Mouse (Mus musculus): ENCODE measurements around the gene Pax4. TPM values are rescaled to one million over a fixed set of nuclear protein-coding genes. Genes with fewer than 3 reads are reported as not detected.
A peak's percentile ranks its signal among the peaks of the same experiment; 100 is the strongest.

Gene Pax4
- polyA plus RNA-seq, 1 experiment from 2014 or later, result not detected

DNA sequence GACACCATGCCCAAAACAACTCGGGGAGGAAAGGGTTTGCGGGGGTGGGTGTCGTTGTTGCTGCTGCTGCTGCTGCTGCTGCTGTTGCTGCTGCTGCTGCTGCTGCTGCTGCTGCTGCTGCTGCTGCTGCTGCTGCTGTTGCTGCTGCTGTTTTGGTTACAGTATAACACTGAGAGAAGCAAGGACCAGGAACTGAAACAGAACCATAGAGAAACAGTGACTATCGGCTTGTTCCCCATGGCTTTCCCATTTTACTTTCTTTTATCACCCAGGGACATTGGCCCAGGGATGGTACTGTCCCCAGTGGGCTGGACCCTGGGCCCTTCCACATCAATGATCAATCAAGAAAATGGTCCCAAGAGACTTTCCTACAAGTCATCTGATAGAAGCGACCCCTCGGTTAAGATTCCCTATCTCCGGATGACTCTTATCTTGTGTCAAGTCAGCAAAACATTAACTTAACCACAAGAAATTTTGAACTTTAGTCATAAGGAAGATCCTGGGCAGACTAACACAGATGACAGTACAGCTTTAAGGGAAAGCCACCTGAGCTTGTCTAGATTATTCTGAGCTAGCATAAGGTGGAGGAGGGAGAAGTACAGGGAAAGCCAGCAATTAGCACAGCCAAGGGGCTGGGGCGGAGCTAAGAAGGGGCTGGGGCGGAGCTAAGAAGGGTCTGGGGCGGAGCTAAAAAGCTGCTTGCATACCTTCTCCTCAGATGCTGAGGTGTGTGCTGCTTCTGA, 18.2 kb downstream of the Pax4 start:
- Histone ChIP-seq H3K4me3 (replicated peaks) (no peak overlapping the region), H3K27ac (no peak overlapping the region), H3K27me3 (no peaks in the 10 kb centered on the region), H3K4me1 (no peaks in the 10 kb centered on the region), H3K9me3 (no peaks in the 10 kb centered on the region), H3K9ac (no peak overlapping the region), H3K4me2 (no peak overlapping the region), H3K36me3 (replicated peaks) (peaks cover 3% of the 10 kb centered on the region)
- no peak for ATAC-seq (ENCODE audit: low FRiP score)
- 82% methylated on average over 10 of the region's 10 CpGs for WGBS

DNA sequence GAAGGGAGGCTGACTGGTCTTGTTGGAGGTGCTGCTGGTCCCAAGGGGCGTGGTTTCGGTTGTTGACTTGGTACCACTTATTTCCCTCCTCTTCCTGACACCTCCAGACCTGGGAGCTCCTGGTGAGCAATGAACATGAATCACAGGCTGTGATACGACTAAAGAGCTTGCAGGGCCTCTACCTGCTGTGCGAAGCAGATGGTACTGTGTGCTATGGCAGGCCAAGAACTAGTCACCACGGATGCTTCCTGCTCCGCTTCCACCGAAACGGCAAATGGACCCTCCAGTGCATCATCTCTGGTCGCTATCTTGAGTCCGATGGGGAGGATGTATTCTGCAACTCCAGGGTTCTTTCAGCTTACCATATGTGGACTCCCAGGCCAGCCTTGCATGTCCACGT, 19.3 kb downstream of the Pax4 start:
- no peaks in the 10 kb centered on the region for H3K27me3 ChIP-seq
- WGBS, result 96% methylated on average over 11 of the region's 11 CpGs
- H3K4me3 ChIP-seq (replicated peaks), result no peak overlapping the region
- peaks cover 3% of the 10 kb centered on the region for H3K4me1 ChIP-seq
- H3K27ac ChIP-seq, result no peak overlapping the region
- no peak overlapping the region for H3K9ac ChIP-seq
- H3K36me3 ChIP-seq (replicated peaks), result peaks cover 9% of the 10 kb centered on the region
- H3K4me2 ChIP-seq, result no peak overlapping the region
- ATAC-seq (ENCODE audit: low FRiP score), result no peak
- no peaks in the 10 kb centered on the region for H3K9me3 ChIP-seq

DNA sequence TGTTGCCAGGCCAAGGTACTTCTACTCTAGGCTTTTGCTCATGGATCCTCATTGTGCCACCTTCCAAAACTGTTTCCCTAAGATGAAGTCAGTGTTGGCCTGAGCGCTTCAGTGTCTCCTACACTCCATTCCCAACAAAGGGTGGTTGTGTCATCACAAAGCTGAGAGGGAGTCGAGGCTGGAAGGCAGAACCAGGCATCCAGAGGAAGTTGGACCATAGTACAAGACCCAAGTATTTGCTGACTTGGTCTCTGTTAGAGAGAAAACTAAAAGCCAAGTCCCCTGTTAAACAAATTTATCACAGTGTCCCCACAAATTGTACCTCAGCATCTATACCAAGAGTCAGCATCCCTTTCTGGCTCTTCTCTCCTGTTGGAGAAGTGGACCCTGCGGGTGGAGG, 20.9 kb downstream of the Pax4 start, which contains the start of gene Gcc1:
Gene Gcc1, minus strand, starts transcription at position 101 of the 400 bp plus-strand sequence.
- Histone ChIP-seq H3K27me3 (no peaks in the 10 kb centered on the region), H3K36me3 (replicated peaks) (peaks cover 9% of the 10 kb centered on the region), H3K9me3 (no peaks in the 10 kb centered on the region), H3K4me2 (no peak within 1 kb of the TSS), H3K4me3 (replicated peaks) (no peak within 1 kb of the TSS), H3K4me1 (peaks cover 12% of the 10 kb centered on the region), H3K9ac (no peak within 1 kb of the TSS), H3K27ac (no peak within 1 kb of the TSS)
- no peak for ATAC-seq (ENCODE audit: low FRiP score)
- WGBS, result 87% methylated on average over 3 of the region's 3 CpGs

DNA sequence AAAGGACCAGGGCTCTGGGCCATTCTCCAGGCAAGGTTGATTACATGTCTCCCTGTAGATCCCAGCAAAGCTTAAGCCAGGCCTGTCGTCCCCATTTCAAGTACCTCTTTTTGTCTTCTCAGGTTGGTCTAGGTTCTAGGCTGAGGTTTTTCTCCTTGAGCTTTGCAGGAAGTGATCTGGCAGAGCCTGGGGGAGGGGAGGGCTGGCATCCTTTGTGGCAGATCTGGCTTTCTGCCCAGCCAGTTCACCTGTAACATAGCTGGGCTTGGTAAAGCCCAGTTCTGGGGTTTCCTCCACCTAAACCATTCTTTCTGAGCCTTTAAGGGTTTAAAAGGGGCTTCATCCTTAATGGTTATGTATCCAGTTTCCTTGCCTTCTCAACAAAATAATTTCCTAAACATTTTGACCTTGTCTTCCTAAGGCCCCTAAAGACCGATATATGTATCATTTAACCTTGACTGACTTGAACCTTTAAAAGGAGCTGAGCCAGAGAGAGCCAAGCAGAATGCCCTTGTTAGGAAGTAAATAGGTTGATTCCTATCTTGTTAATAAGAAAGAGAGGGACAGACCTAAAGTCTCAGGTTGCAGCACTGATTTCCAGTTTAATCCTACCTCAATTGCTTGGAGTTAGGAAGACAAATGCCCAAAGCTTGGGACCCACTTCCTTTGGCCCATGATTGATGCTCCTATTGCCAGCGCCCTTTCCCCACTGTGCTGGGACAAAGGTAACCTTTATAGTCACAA, 21.9 kb downstream of the Pax4 start, which contains the start of gene Fscn3:
Gene Fscn3, plus strand, starts transcription at position 694 of the 744 bp plus-strand sequence.
- H3K4me3 ChIP-seq (replicated peaks), result no peak within 1 kb of the TSS
- H3K27me3 ChIP-seq, result no peaks in the 10 kb centered on the region
- no peak within 1 kb of the TSS for H3K27ac ChIP-seq
- 77% methylated on average over 3 of the region's 3 CpGs for WGBS
- no peak within 1 kb of the TSS for H3K9ac ChIP-seq
- no peaks in the 10 kb centered on the region for H3K9me3 ChIP-seq
- peaks cover 9% of the 10 kb centered on the region for H3K36me3 ChIP-seq (replicated peaks)
- H3K4me1 ChIP-seq, result peaks cover 13% of the 10 kb centered on the region
- H3K4me2 ChIP-seq, result no peak within 1 kb of the TSS
- no peak for ATAC-seq (ENCODE audit: low FRiP score)

DNA sequence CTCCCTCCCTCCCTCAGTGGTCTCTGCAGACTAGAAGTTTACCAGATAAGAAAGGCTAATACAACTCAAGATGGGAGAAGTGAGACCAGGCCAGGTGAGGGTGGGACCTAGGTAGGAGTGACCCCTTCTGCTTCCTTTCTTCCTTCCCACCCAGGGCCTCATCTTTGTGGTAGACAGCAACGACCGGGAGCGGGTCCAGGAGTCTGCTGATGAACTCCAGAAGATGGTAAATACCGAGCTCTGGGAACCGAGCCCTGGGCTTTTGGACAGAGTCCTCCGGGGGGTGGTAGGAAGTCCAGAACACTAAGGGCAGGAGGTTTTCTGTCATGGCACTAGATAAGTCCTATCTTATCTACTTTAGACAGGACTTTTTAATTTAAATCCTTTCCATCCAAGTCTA, 24.1 kb downstream of the Pax4 start:
- no peak for ATAC-seq (ENCODE audit: low FRiP score)
- Histone ChIP-seq H3K27ac (no peak overlapping the region), H3K36me3 (replicated peaks) (peaks cover 9% of the 10 kb centered on the region), H3K9ac (no peak overlapping the region), H3K4me1 (peaks cover 29% of the 10 kb centered on the region), H3K4me3 (replicated peaks) (peak overlapping the region; percentile 86; the same call in 1 of the 2 replicates), H3K4me2 (peak overlapping the region; percentile 66; the same call in 1 of the 2 replicates), H3K27me3 (no peaks in the 10 kb centered on the region), H3K9me3 (no peaks in the 10 kb centered on the region)
- WGBS, result 98% methylated on average over 6 of the region's 6 CpGs

DNA sequence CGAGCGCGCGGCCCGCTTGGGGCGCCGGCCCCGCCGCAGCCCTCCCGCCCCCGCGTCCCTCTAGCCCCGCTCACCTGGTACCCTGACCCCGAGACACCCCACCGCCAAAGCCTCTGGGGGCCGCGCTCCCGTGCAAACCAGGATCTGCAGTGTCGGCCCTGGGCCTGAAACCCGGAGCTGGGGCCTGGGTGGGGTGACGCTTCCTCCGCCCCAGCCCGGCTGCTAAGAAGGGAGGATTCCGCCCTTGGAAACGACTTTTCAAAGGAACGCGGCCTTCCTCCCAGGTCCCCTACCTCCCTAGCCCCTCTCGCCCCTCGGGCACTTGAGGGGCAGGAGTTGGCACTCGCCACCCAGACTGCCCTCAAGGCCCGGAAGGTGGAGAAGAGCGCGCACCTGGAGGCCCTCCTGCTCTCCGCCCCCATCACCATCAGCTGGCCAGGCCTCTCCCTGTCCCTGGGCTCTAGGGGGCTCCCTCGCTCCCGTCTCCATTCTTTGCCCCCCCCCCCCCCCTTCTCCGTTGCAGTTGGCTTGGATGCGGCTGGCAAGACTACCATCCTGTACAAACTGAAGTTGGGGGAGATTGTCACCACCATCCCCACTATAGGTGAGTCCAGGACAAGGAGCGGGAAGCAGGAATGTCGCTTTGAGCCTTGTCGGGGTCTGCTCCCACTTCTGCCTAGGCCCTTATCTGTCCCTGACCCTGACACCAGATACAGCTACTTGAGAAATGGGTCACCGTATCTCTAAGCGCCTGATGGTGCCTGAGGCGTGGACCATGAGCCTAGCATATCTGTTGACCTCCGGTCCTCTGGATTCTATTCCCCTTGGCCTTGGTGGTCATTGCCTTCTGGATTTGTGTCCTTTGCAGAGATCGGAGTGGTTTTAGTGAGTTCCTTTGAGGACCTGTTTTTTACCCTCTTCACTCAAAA, 25.1 kb downstream of the Pax4 start:
- H3K36me3 ChIP-seq (replicated peaks), result peaks cover 11% of the 10 kb centered on the region
- WGBS, result 12% methylated on average over 41 of the region's 46 CpGs
- peak overlapping the region; percentile 94 for H3K9ac ChIP-seq
- ATAC-seq (ENCODE audit: low FRiP score), result peak; percentile 66
- peak overlapping the region; percentile 86 for H3K4me3 ChIP-seq (replicated peaks)
- H3K4me2 ChIP-seq, result peak overlapping the region; percentile 66
- H3K27ac ChIP-seq, result peak overlapping the region; percentile 75
- H3K4me1 ChIP-seq, result peaks cover 36% of the 10 kb centered on the region
- no peaks in the 10 kb centered on the region for H3K9me3 ChIP-seq
- no peaks in the 10 kb centered on the region for H3K27me3 ChIP-seq

DNA sequence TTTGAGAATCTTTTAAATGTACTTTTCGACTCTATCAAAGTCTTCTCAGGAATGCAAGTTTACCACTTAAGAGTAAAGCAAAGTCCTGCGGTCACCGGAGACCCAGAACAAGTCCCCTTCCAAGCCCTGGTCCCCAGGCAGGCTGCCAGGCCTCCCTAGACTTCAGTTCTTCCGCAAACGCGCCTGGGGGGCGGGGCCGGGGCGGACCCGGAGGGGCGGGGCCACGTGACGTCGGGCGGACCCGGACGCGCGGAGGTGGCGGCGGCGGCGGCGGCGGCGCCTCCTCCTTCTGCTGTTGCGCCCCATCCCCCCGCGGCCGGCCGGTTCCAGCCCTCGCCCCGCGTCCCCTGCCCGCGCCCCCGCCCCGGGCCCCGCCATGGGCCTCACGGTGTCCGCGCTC, 25.8 kb downstream of the Pax4 start, which contains the start of gene Arf5:
Gene Arf5, plus strand, starts transcription at position 248 of the 400 bp plus-strand sequence.
- ATAC-seq (ENCODE audit: low FRiP score), result peak; percentile 86
- Histone ChIP-seq H3K4me1 (peaks cover 36% of the 10 kb centered on the region), H3K4me3 (replicated peaks) (peak within 1 kb of the TSS; percentile 86), H3K9ac (peak within 1 kb of the TSS; percentile 94), H3K4me2 (peak within 1 kb of the TSS; percentile 66), H3K9me3 (no peaks in the 10 kb centered on the region), H3K27me3 (no peaks in the 10 kb centered on the region), H3K36me3 (replicated peaks) (peaks cover 18% of the 10 kb centered on the region), H3K27ac (peak within 1 kb of the TSS; percentile 75)
- under 1% methylated on average over 40 of the region's 42 CpGs for WGBS

DNA sequence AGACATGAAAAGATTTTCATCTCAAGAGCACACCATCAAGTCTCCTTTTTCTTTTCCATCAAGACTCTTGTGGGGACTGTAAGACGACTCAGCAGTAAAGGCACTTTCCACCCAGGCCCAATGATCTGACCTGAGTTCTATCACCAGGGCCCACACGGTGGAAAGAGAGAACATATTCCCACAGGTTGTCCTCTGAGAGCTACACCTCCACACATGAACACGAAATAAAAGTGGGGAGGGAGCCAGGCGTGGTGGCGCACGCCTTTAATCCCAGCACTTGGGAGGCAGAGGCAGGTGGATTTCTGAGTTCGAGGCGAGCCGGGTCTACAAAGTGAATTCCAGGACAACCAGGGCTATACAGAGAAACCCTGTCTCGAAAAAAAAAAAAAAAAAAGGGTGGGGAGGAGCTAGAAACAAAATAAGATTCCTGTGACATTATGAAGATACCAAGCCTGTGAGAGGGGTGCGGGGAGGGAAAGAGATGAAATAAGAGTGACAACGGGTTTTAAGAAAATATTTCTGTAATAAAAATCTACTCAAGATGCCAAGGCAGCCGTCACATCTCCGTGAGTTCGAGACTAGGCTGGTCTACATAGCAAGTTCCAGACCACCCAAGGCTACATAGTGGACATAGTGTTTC, 26.4 kb downstream of the Pax4 start:
- ATAC-seq (ENCODE audit: low FRiP score), result no peak; the same call in 1 of the 2 replicates
- Histone ChIP-seq H3K4me1 (peaks cover 36% of the 10 kb centered on the region), H3K36me3 (replicated peaks) (peaks cover 23% of the 10 kb centered on the region), H3K9ac (no peak overlapping the region), H3K4me2 (peak overlapping the region; percentile 66; the same call in 1 of the 2 replicates), H3K27ac (no peak overlapping the region), H3K4me3 (replicated peaks) (peak overlapping the region; percentile 86; the same call in 1 of the 2 replicates), H3K27me3 (no peaks in the 10 kb centered on the region), H3K9me3 (no peaks in the 10 kb centered on the region)
- 72% methylated on average over 15 of the region's 15 CpGs for WGBS

DNA sequence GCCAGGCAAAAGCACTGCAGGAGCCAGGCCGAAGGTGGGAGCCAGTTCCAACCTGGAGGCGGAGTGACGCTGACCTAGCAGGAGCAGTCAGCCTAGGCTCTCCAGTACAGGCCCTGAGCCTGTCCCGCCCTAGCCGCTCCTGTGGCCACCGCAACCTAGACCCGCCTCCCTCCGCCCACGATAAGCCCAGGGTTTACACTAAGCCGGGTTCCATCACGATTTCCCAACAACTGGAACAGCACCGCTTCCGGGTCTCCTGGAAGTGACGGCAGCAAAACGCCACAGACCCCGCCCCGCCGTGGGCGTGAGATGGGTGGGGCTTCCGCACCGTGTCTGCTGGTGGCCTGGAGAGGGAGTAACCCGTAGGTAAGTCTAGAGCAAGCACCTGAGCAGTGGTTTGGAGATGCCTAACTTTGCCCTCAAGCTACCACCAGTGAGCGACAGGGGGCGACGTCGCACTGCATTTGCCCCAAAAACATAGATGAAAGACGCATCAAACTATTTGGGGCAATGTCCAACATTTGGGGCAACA, 27.6 kb downstream of the Pax4 start:
- Histone ChIP-seq H3K4me3 (replicated peaks) (peak overlapping the region; percentile 90), H3K27ac (peak overlapping the region; percentile 20; the same call in 1 of the 2 replicates), H3K9me3 (no peaks in the 10 kb centered on the region), H3K9ac (peak overlapping the region; percentile 78), H3K4me2 (peak overlapping the region; percentile 89), H3K27me3 (no peaks in the 10 kb centered on the region), H3K36me3 (replicated peaks) (peaks cover 36% of the 10 kb centered on the region), H3K4me1 (peaks cover 36% of the 10 kb centered on the region)
- under 1% methylated on average over 27 of the region's 27 CpGs for WGBS
- ATAC-seq (ENCODE audit: low FRiP score), result peak; percentile 85

DNA sequence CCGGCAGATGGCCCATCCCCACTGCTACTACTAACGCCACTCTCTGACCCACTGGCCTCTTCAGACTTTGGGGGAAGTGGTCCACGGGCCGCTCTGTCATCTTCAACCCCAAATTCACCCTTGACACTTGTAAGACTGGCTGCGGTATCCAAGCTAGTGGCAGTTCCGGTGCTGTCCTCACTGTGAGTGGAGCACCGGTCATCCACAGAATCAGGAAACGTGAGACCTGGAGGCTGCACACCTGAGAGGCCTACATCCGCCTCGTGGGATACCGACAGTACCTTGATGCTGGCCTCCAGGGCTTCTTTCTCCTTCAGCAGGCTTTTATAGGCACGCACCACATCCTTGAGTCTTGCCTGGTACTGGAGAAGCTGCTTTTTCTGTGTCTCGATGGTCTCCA, 28.3 kb downstream of the Pax4 start:
- Histone ChIP-seq H3K36me3 (replicated peaks) (peaks cover 33% of the 10 kb centered on the region), H3K9ac (peak overlapping the region; percentile 78), H3K27ac (0 out of 2 replicates have a peak overlapping the region, but pooled peaks have one; percentile 20), H3K9me3 (no peaks in the 10 kb centered on the region), H3K4me3 (replicated peaks) (peak overlapping the region; percentile 90), H3K4me1 (peaks cover 36% of the 10 kb centered on the region), H3K4me2 (peak overlapping the region; percentile 89), H3K27me3 (no peaks in the 10 kb centered on the region)
- WGBS, result 30% methylated on average over 13 of the region's 13 CpGs
- ATAC-seq (ENCODE audit: low FRiP score), result no peak

DNA sequence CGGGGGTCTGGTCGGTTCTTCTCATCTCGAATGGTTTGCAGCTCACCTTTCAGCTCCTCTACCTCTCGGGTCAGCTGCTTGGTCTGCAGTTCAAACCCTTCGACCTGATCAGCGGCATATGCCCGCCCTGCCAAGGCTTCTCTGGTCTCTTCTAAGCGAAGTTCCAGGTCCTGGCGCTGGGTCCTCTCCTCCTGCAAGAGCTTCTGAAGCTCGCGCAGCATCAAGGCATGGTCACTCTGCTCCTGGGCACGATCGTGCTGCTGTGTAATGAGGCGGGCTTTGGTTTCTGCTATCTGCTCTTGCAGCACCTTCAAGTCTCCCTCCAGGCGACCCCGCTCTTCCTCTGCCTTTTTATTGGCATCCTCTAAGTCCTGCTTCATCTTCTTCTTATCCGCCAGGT, 28.8 kb downstream of the Pax4 start:
- H3K27me3 ChIP-seq, result no peaks in the 10 kb centered on the region
- H3K9ac ChIP-seq, result peak overlapping the region; percentile 78; the same call in 1 of the 2 replicates
- peaks cover 33% of the 10 kb centered on the region for H3K36me3 ChIP-seq (replicated peaks)
- H3K4me2 ChIP-seq, result peak overlapping the region; percentile 89
- peaks cover 36% of the 10 kb centered on the region for H3K4me1 ChIP-seq
- no peaks in the 10 kb centered on the region for H3K9me3 ChIP-seq
- WGBS, result 84% methylated on average over 17 of the region's 17 CpGs
- no peak for ATAC-seq (ENCODE audit: low FRiP score)
- peak overlapping the region; percentile 90 for H3K4me3 ChIP-seq (replicated peaks)
- no peak overlapping the region for H3K27ac ChIP-seq

All from forebrain, embryonic 12.5 days (tissue).